Mouse (Mus musculus) MEL (cell line): ENCODE data around the gene Hpcal1.

Experiments
- CHD1 ChIP-seq: IDR thresholded peaks from 2 replicates; pipeline ENCODE4 v1.6.1; 2012; ENCODE audit warnings: low read depth, mild to moderate bottlenecking, inconsistent platforms, low read length, improper control_type of control experiment
- CTCF ChIP-seq, 3 experiments: IDR thresholded peaks in 2 of 3; conservative IDR thresholded peaks in 1 of 3; 2 replicates each; pipeline ENCODE4 v1.5.1; 2011 to 2012; ENCODE audit warnings: low read length in 3 of 3, low read depth in 2 of 3, mild to moderate bottlenecking in 2 of 3, improper control_type of control experiment in 1 of 3, inconsistent platforms in 1 of 3, mixed read lengths in 1 of 3, moderate library complexity in 1 of 3; ENCODE audit not compliant: control insufficient read depth in 1 of 3, insufficient read depth in 1 of 3, poor library complexity in 1 of 3, severe bottlenecking in 1 of 3
- GABPA ChIP-seq: IDR thresholded peaks from 2 replicates; pipeline ENCODE4 v1.6.1; 2012; ENCODE audit warnings: low read depth, mild to moderate bottlenecking, inconsistent platforms, low read length, improper control_type of control experiment, moderate library complexity
- GATA1 ChIP-seq: IDR thresholded peaks from 2 replicates; pipeline ENCODE4 v1.6.1; 2011; ENCODE audit warnings: low read depth, low read length, improper control_type of control experiment
- JUND ChIP-seq: IDR thresholded peaks from 2 replicates; pipeline ENCODE4 v1.6.1; 2011; ENCODE audit warnings: low read depth, mild to moderate bottlenecking, improper control_type of control experiment, low read length
- MAX ChIP-seq: IDR thresholded peaks from 2 replicates; pipeline ENCODE4 v1.6.1; 2011; ENCODE audit warnings: low read length, improper control_type of control experiment
- MXI1 ChIP-seq: IDR thresholded peaks from 2 replicates; pipeline ENCODE4 v1.6.1; 2011; ENCODE audit warnings: mild to moderate bottlenecking, low read depth, low read length, improper control_type of control experiment
- NELFE ChIP-seq: IDR thresholded peaks from 2 replicates; pipeline ENCODE4 v1.6.1; 2011; ENCODE audit warnings: low read depth, low read length, improper control_type of control experiment
- POLR2A ChIP-seq, 2 experiments: IDR thresholded peaks; 2 replicates each; pipeline ENCODE4 v1.6.1; 2011 to 2012; ENCODE audit warnings: low read length in 2 of 2, mild to moderate bottlenecking in 2 of 2, control low read depth in 1 of 2, improper control_type of control experiment in 1 of 2, low read depth in 1 of 2, moderate library complexity in 1 of 2; ENCODE audit not compliant: control insufficient read depth in 1 of 2, insufficient read depth in 1 of 2, poor library complexity in 1 of 2
- SIN3A ChIP-seq: IDR thresholded peaks from 2 replicates; pipeline ENCODE4 v1.6.1; 2012; ENCODE audit warnings: low read length, improper control_type of control experiment, inconsistent platforms
- UBTF ChIP-seq: IDR thresholded peaks from 2 replicates; pipeline ENCODE4 v1.6.1; 2012; ENCODE audit warnings: low read depth, mild to moderate bottlenecking, inconsistent platforms, low read length, improper control_type of control experiment, moderate library complexity, borderline replicate concordance; ENCODE audit not compliant: insufficient read depth
- USF1 ChIP-seq: IDR thresholded peaks from 2 replicates; pipeline ENCODE4 v1.6.1; 2014; ENCODE audit warnings: low read depth, mild to moderate bottlenecking, inconsistent platforms, low read length, improper control_type of control experiment, moderate library complexity
- ZKSCAN1 ChIP-seq: IDR thresholded peaks from 2 replicates; pipeline ENCODE4 v1.6.1; 2012; ENCODE audit warnings: low read depth, mild to moderate bottlenecking, inconsistent platforms, low read length, improper control_type of control experiment, moderate library complexity
- ZMIZ1 ChIP-seq: IDR thresholded peaks from 2 replicates; pipeline ENCODE4 v1.6.1; 2012; ENCODE audit warnings: low read depth, mild to moderate bottlenecking, inconsistent platforms, low read length, improper control_type of control experiment, moderate library complexity

- TF ChIP-seq CTCF (IDR thresholded peaks at IDR 0.05 in 2 of 3, conservative IDR thresholded peaks at IDR 0.05 in 1 of 3; ENCODE audit: control insufficient read depth in 1 of 3, insufficient read depth in 1 of 3, low read depth in 2 of 3, low read length in 3 of 3, poor library complexity in 1 of 3, severe bottlenecking in 1 of 3) (no peak), MXI1 (no peak), ZKSCAN1 (no peak), CHD1 (no peak), USF1 (no peak), GATA1 (no peak), POLR2A (IDR thresholded peaks at IDR 0.05; ENCODE audit: control insufficient read depth in 1 of 2, insufficient read depth in 1 of 2, low read depth in 1 of 2, low read length in 2 of 2, poor library complexity in 1 of 2) (no peak), JUND (no peak), GABPA (no peak), SIN3A (no peak), UBTF (no peak), MAX (no peak), ZMIZ1 (no peak), NELFE (no peak)
Observed at GRCm38 (mm10) chr12:17732006-17732405, 41.4 kb downstream of the Hpcal1 start.
